Mouse (Mus musculus) hindlimb bud, embryonic 11.5 days (tissue): ENCODE measurements at regions not wholly inside any gene's neighbourhood (a gene's known extent, or its start where the extent isn't known, plus 50 kb on each side); places are given as distances from the start of the nearest gene placed in this dataset.

Source experiments
- DNase-seq: peaks from one replicate; pipeline ENCODE4 v3.0.0-alpha.2; 2012; ENCODE audit warnings: low read depth, low spot score; ENCODE audit errors: extremely low spot score

DNA sequence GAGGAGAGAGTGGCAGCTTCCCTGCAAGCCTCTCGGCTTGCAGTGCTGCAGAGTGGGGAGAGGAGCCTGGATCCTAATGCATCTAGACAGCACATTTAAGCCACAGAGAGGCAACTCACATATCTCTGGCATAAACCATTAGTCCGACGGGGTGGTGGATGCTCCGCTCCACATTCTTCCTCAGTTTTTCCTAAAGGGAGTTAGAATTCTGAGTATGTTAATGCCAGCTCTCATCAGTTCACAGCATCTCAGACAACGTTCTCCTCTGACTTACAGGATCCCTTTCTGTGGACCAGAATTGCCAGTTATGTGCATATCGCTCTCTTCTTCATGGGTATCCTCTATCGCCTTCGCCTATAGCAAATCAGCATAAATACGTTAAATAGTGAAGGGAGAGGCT, 313.4 kb downstream of the Med10 start:
- DNase-seq: no peak

GRCm38 (mm10) chr13:70124860-70125545, 322.8 kb downstream of the Med10 start:
- no peak for DNase-seq

DNA sequence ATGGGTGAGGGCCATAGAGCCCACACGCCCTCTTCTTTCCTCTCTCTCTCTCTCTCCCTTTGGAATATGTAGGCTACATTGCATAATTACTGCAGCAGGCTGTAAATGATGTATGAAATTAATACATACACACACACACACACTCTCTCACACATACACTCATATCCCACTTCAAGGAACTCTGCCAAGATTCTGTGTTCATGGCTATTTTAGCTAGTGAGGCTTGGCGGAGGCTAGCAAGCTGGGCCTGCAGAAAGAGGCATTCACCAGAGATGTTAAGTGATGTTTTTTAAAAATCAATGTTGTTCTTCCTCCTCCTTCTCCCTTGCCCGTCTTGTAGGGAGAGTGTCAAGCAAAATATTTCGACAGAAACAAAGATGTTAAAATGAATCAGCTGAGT, 325.1 kb downstream of the Med10 start:
- no peak for DNase-seq

- DNase-seq: no peak
Observed at GRCm38 (mm10) chr13:70134544-70134943, 332.3 kb downstream of the Med10 start.

DNA sequence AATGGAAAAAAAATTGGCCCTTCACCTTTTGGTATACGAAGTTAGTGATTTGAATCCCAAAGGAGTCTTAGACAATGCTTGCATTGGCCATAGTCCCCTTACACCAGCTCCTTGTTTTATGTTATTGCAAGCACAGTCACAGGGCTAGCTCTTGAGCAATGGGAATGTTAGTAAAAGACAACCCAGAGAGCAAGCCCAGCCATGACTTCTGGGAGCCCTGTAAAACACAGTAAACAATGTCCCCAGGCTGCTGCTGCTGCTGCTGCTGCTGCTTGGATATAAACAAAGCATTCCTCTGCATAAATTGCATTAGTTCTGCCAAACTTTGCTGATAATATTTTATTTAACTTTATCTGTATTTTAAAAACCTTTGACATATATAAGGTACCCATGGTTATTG, 334.0 kb downstream of the Med10 start:
- DNase-seq: no peak

GRCm38 (mm10) chr13:70144461-70144860, 342.3 kb downstream of the Med10 start:
- no peak for DNase-seq

DNA sequence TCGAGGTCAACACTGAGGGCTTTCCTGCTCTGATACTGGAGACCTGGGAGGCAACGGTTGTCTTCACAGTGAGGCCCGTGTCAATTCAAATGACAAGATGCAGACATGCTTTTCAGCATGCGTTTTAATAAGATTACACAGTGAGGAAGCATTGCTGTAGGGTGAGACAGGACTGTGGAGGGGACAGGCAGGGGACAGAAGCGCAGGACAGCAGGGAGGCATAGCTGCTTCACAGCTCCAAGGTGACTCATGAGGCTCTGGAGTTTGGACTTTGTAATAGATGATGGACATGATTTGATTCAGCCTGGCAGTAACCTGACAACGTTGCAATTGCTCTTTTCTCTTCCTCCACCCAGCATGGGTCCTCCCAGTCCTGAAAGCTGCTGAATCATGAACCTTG, 343.3 kb downstream of the Med10 start:
- DNase-seq: no peak

GRCm38 (mm10) chr13:70149041-70149898, 347.1 kb downstream of the Med10 start:
- DNase-seq: no peak

- no peak for DNase-seq
Observed at GRCm38 (mm10) chr13:70149899-70150184, 347.6 kb downstream of the Med10 start.

DNA sequence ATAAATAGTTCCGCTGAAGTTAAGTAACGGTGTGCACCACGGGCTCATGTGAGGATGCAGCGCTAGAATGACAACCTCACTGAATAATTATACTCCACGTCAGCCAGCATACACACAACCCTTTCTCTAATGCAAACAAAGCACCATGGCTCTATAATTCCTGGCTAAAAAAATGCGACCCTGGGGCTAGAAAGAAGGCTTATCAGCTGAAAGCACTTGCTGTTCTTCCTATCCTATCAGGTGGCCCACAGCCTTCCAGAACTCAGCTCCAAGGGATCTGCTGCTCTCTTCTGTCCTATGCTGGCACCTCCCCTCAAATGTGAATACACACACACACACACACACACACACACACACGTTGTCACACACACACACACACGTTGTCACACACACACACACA, 350.9 kb downstream of the Med10 start:
- DNase-seq: no peak

- DNase-seq: no peak
Observed at GRCm38 (mm10) chr13:70155596-70155995, 353.4 kb downstream of the Med10 start.

DNA sequence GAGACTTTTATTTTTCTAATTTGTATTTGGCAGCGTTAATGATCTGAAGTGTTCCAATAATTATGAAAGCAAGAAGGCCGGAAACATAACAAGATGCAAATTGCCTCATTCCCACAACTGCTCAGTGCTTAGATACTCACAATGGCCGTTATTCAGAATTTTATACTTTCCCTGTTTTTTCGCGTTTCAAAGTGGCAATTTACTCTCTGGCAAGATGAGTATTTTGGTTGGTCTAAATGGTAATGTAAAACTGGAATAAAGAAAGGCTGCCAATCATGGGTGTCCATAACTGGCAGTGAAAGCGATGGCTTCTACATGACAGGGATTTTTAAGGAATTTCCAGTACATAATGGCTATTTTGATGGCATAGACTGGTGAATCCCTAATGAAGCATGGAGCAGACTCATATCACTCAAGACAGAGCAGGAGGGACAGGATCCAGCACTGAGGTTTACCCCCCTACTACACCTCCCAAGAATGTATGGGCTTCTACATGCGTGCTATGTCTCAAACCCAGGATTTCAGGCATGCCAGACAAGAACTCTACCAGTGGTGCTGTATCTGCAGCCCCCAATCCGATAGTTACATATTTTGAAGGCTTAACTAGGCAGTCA, 354.9 kb downstream of the Med10 start:
- DNase-seq: no peak

- no peak for DNase-seq
Observed at GRCm38 (mm10) chr13:70159065-70159464, 356.9 kb downstream of the Med10 start.

DNA sequence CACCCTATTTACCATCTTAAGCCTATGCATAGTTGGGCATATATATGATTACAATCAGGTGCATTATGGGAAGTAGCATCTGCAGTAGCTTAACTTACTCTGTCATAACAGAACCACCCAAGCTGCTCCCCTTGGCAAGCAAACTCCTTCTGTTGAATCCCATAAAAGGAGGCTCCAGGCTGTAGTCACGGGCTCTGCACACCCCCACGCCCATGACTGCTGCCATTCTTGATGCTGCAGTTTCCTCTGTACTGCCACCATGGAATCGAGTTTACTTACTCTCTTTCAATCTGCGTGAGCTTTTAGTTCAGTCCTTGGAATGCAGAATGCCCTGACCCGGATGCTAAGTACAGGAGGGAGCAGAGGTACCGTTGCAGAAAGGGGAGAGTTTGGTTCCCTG, 357.4 kb downstream of the Med10 start:
- no peak for DNase-seq

DNA sequence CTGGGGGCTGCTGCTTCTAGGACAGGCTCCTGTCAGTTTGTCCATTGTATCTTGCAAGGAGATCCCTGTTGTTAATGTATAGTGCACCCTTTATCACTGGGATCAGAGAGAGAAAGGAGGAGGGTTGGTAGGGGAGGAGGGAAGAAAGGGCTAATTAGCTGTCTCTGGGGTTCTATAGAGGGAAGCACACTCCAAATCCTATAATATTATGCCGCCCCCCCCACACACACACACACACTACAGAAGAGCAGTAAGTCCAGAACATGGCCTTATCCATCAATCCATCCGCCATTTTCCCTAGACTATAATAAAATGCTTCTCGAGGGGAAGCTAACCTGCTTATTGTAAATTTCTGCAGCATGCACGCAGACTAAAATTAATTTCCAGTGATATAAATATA, 359.9 kb downstream of the Med10 start:
- no peak for DNase-seq

DNA sequence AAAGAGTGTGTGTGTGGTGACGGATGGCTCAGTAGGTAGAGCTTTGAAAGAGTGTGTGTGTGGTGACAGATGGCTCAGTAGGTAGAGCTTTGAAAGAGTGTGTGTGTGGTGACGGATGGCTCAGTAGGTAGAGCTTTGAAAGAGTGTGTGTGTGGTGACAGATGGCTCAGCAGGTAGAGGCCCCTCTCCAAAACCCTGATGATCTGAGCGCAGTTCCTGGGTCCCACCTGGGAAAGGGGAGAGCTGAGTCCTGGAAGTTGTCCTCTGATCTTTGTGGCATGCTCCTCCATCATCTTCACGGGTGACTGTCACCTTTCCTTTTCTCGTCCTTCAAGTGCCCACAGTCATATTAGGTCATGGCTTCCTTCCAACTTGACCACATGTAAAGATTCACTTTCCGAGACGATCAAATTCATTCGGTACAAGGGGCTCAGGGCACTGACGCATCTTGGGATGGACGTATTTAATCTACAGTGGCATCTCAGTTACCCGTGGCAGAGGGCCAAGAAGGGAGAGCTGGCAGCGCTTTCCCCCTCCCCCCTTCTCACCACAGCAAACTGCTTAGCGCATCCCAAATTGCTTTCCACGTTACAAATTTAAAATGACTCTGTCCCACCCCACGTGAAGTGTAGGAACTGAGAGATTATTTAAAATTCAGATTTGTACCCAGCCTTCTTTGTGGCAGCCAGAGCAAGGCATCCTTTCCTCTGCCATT, 363.5 kb downstream of the Med10 start:
- DNase-seq: no peak

GRCm38 (mm10) chr13:70167747-70168146, 365.6 kb downstream of the Med10 start:
- DNase-seq: no peak

GRCm38 (mm10) chr13:70168906-70169305, 366.7 kb downstream of the Med10 start:
- no peak for DNase-seq

DNA sequence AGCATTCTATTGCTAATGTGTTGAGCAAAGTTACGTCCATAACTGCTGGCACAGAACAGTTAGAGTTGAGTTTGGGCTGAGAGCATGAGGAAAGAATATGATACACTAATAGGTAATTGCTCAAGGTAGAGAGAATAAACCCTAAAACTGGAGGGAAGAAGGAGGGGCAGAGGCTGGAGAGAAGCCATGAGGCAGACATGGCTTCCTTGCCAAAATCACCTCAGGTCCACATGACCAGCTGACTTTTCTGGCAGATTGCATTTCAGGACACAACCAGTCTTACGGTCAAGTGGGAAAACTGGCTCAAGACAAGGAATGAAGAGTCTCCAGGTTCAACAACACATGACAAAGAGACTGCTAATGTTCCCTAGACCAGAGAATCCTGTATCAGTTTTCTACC, 374.9 kb downstream of the Med10 start:
- DNase-seq: no peak

GRCm38 (mm10) chr13:70178073-70178491, 375.9 kb downstream of the Med10 start:
- DNase-seq: peak; percentile 24

DNA sequence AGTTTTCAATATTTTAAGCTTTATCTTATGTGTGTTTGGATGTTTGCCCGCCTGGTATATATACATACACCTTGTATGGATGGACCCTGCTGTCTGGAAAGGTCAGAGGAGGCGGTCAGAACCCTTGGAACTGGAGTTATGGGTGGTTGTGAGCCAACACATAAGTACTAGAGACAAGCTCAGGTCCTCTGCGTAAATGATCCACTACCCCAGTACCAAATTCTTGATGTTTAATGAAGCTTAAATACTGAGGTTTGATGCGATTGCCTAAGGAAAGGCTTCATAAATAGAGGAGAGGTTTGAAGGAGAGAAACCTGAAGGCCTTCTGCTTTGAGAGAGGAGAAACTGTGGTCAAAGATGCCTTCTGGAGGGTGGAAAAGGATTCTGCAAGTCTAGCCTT, 388.8 kb downstream of the Med10 start:
- no peak for DNase-seq
